Mouse (Mus musculus) olfactory bulb, adult 2 months (tissue): Measurements from ENCODE around the gene Pla2g2c.

ENCODE experiments used
- CTCF ChIP-seq: fragments of 200-500 bp; IDR thresholded peaks from 2 replicates; pipeline ENCODE4 v1.5.1; 2012; ENCODE audit warnings: low read depth, mild to moderate bottlenecking, low read length, moderate library complexity; ENCODE audit not compliant: insufficient read depth
- POLR2A ChIP-seq: fragments of 200-500 bp; IDR thresholded peaks from 2 replicates; pipeline ENCODE4 v1.6.1; 2012; ENCODE audit warnings: mild to moderate bottlenecking, low read depth, low read length, moderate library complexity; ENCODE audit not compliant: insufficient read depth

DNA sequence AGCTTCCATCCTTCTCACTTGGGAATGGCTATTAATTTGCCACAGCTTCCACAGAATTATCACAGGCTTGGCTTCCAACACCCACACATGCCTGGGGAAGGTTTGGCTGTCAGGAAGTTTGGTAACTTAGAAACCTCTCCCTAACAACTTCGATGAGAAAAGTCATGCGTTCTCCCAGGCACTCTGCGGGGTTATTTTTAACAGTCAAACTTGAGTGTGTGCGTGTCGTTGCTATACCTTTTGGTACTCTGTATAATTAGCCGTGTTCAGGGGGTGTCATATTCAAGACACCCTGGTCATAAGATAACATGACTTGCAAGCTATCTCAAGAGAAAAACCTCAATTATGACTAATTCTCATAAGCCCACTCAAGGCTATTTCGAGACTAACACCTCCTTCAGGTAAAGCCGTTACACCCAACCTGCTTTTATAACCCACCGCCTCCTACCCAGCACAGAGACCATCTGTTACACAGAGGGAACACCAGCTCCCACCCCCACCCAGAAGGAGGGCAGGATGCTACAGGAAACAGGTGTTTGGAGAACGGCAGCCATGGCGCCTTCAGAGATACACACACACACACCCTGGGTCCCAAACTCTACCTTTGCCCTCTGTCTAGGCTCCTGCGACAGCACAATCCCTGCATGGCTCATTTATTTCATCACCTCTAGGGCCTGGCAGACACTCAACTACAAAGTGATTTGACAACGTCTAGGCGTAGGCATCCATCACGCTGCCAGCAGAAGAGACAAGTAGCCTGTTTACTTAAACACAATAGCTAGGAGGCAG, 905 bp upstream of the Pla2g2c start:
- TF ChIP-seq POLR2A (no peak), CTCF (no peak)
